Mouse (Mus musculus) brain, embryonic 14.5 days (tissue): Measurements from ENCODE around the gene U2af1.

Experiments used
- CTCF ChIP-seq: fragments of 200-500 bp; IDR thresholded peaks from 2 replicates; pipeline ENCODE4 v1.5.1; 2012; ENCODE audit warnings: inconsistent platforms, mild to moderate bottlenecking, moderate library complexity, borderline replicate concordance; ENCODE audit not compliant: insufficient read depth, insufficient read length; ENCODE audit errors: extremely low read depth
- POLR2A ChIP-seq: fragments of 200-500 bp; IDR thresholded peaks from 2 replicates; pipeline ENCODE4 v1.6.1; 2012; ENCODE audit warnings: mild to moderate bottlenecking, inconsistent platforms, borderline replicate concordance; ENCODE audit not compliant: poor library complexity, insufficient read depth, insufficient read length, severe bottlenecking; ENCODE audit errors: extremely low read depth

DNA sequence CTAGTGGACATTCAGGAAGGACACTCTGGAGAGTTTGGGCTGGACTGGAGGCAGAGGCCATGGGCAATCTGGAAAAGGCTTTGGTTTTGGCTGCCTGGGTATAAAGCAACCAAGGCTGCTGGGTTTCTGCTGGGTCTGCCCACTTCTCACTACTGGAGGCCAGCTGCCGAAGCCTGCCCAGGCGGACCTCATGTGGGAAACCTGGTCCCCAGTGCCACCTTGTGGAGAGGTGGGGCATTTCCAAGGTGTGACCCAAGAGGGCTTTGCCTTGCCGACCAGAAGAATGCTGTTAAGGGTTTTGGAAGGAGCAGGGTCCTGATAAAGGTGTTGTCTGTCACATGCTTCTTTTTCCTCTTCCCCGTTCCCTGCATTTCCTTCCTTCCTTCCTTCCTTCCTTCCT, 6.1 kb upstream of the U2af1 start:
- TF ChIP-seq CTCF (peak; percentile 89), POLR2A (no peak)
